Mouse (Mus musculus) liver, adult 10 weeks (tissue): ENCODE measurements around the gene Ankle1. TPM values are rescaled to one million over a fixed set of nuclear protein-coding genes. Genes with fewer than 3 reads are reported as not detected.

Experiments
- polyA plus RNA-seq: library from polyadenylated mRNA; stranded (reverse); fragments of 350-450 nt; fragmentation: Illumina TruSeq; extraction: RNeasy Lipid Tissue Mini Kit (QIAGEN cat#74804); gene quantifications from one replicate; pipeline ENCODE4 v1.2.3, GENCODE M21; 2014; ENCODE audit warnings: low read depth, low replicate concordance

The Ankle1 gene
- polyA plus RNA-seq, result not detected

DNA sequence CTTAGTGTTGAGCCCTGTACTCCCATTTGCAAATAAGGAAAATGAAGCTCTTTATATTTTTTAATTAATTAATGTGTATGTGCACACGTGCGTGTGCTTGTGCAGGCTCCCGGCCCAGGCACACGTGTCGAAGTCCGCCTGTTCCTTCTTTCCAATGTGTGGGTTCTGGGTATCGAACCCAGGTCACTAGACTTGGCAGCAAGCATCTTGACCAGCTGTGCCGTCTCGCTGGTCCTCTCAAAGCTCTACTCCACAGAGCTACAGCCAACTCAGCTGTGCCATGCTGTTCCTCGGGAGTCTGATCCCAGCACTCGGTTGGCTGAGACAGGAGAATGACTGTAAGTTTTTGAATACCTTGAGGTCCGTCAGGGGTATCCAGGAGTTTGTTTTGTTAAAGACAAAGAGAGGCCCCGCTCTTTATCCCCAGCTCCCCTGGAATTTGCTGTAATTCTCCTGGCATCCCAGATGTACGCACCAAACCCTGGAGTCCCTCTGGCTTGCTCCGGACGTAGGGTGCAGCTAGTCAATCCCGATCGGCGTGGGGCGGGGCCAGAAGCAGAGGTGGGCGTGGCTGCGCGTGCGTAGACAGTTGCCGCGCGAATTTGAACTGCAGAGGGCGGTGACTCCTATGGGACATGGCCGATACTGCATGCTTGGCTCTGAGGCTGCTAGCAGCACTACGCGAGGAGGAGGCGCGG is at the start of gene Ankle1:
Gene Ankle1 (plus strand): TSS at position 610 of the 698 bp plus-strand sequence.

DNA sequence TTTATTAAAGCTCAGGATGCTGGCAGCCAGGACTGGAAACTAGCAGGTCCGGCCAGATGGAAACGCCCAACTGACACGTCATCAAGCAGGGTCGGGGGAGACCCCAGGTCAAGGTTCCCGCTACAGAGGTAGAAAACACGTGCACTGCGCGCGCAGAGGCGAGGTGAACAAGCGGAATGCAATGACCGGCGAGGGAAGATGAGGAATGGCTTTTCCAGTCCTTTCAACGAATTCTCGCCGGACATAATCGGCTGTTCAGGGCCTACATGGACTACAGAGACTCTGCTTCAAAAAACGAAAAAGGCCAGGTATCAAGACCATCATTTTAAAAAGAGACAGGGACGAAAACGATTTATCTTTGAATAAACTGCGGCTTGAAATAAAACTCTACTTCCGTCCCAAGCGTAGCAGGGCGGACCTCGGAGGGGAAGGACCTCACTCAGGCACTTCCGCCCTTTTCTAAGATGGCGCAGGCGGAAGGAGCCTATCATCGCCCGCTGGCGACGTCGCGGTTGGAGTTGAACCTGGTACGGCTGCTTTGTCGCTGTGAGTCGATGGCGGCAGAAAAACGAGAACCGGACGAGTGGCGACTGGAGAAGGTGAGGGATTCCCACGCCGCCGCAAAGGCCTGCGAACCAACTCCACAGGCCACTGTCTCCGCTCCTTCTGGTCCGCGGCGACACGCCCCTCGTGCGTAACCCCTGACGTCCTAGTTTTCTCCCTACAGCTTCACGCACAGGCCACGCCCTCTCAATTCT is 38.9 kb upstream of the Ankle1 start, which contains the start of gene Use1:
Gene Use1 (plus strand): TSS at position 78 of the 758 bp plus-strand sequence.

DNA sequence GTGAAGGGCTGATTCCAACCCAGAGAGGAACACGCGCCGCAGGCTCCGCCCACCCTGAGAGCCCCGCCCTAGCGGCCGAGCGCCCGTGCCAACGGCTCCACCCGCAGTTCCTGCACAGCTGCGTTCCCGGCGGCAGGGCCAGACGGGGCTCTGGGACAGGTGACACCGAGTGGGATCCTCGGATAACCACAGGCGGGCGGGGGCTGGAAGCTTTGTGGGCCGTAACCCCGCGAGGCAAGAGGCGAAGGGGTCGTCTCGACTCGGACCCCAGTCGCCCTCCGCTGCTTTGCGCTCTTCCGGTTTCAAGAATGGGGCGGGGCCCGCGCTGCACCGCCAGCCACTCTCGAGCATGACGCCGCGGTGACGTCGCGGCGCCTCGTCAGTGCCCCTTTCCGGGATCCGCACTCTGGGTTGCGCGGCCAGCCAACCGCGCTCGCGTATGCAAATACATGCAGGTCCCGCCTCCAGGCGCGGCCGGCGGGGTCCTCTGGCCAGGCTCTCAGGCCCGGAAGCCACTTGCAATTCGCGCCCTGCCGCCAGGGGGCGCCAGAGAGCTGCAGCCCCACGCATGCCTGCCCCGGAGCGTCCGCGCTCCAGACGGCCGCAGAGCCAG is 34.5 kb upstream of the Ankle1 start, which contains the start of gene Ocel1:
Gene Ocel1 (plus strand): TSS at position 63 of the 613 bp plus-strand sequence.

DNA sequence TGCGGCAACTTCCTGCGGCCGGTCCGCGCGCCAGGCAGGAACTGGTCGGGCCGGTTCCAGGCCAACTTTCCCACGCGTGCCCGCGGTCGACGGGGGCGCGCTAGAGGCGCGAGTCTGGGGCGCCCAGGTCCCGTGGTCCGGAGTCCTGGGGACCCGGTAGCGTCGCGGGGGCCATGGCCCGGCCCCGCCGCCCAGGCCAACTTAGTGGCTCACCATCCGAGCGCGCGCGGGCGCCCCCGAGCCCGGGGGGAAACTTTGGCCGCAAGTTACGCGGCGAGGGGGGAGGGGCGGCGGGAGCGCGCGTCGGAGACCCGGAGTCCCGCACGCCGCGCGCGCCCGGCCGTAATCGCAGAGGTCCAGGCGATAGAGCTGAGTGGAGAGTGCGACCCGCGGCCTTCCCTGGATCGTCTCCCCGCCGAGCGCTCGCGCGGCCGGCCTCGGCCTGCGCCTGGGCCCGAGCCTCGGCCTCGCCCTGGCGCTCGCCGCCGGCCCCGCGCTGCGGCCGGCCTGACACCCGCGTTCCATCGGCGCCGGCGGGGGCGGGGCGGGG is 24.3 kb upstream of the Ankle1 start, which contains the start of gene Nr2f6:
Gene Nr2f6 (minus strand): TSS at position 540 of the 550 bp plus-strand sequence.

DNA sequence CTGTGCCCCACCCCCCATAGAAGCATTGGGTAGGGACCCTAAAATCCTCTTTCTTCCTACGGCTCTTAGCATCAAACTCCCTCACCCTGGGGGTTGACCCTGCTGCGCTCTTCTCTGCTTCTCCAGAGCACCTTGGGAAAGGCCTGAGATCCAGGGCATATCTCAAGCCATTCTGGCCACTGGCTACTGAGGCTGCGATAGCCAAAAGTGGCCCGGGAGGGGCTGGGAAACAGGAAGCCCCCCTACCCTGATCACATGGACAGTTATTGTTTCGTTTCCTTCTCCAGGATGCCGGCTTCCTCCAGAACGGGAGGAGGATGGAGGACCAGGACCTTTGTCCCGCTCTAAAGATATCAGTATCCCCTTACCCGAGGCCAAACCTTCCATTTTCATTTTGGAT is 10.2 kb upstream of the Ankle1 start, which contains the start of gene Ushbp1:
Gene Ushbp1 (minus strand): TSS at position 174 of the 400 bp plus-strand sequence.

DNA sequence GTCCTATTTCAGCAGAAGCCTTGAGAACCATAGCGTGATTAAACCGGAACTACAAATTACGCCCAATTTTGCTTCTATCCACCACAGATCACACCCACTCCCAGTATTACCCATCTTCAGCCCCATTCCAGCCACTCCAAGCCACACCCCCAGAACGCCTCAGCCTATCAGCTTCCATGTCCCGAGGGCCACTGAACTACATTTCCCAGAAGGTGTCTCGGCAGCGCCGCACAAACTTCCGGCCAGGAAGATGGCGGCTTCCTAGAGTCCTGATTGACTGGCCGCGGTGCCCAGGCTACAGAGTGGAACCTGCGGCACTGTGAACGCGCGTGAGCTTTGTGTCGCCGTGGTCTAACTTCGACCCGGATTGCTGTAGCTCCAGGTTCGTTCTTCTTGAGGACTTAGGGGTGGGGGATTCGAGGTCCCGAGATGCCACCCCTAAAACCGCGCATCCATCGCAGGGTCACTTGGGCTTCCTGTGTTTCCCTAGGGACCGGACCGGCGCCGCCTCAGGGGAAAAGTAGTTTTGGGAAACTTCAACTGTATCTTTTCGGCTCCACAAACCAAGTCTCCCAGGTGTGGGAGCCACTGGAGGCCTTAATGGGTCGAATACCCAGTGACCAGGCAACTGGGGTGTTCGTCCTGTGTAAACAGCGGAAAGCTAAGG is 9.0 kb upstream of the Ankle1 start, which contains the start of gene Babam1:
Gene Babam1 (plus strand): TSS at position 223 of the 667 bp plus-strand sequence.

Other genes with a start within 250 kb of the Ankle1 start
- 2.4 TPM for gene Myo9b, start 133.3 kb upstream of the Ankle1 start, polyA plus RNA-seq
- gene Haus8, start 133.1 kb upstream of the Ankle1 start, polyA plus RNA-seq, result 1.6 TPM
- gene Use1, start 39.2 kb upstream of the Ankle1 start, polyA plus RNA-seq, result 5.1 TPM
- 1.1 TPM for gene Ocel1, start 34.7 kb upstream of the Ankle1 start, polyA plus RNA-seq
- 9.2 TPM for gene Nr2f6, start 24.1 kb upstream of the Ankle1 start, polyA plus RNA-seq
- 1.0 TPM for gene Ushbp1, start 10.2 kb upstream of the Ankle1 start, polyA plus RNA-seq
- gene Babam1, start 9.1 kb upstream of the Ankle1 start, polyA plus RNA-seq, result 20.7 TPM
- gene Abhd8, start 57.6 kb downstream of the Ankle1 start, polyA plus RNA-seq, result not detected
- gene Mrpl34, start 58.9 kb downstream of the Ankle1 start, polyA plus RNA-seq, result 5.9 TPM
- 1.1 TPM for gene Dda1, start 63.2 kb downstream of the Ankle1 start, polyA plus RNA-seq
- 0.45 TPM for gene Ano8, start 80.0 kb downstream of the Ankle1 start, polyA plus RNA-seq
- gene Gtpbp3, start 82.1 kb downstream of the Ankle1 start, polyA plus RNA-seq, result 0.64 TPM
- 3.6 TPM for gene Plvap, start 105.7 kb downstream of the Ankle1 start, polyA plus RNA-seq
- gene Ccdc194, start 119.7 kb downstream of the Ankle1 start, polyA plus RNA-seq, result not detected
- gene Bst2, start 131.4 kb downstream of the Ankle1 start, polyA plus RNA-seq, result 29.0 TPM
- gene Mvb12a, start 136.9 kb downstream of the Ankle1 start, polyA plus RNA-seq, result 3.5 TPM
- gene Tmem221, start 152.9 kb downstream of the Ankle1 start, polyA plus RNA-seq, result not detected
- not detected for gene Nxnl1, start 160.6 kb downstream of the Ankle1 start, polyA plus RNA-seq
- gene Slc27a1, start 162.9 kb downstream of the Ankle1 start, polyA plus RNA-seq, result 0.90 TPM
- gene Pgls, start 186.2 kb downstream of the Ankle1 start, polyA plus RNA-seq, result 0.69 TPM
- not detected for gene Fam129c, start 191.6 kb downstream of the Ankle1 start, polyA plus RNA-seq
- gene Colgalt1, start 205.0 kb downstream of the Ankle1 start, polyA plus RNA-seq, result 29.0 TPM